Mouse (Mus musculus) small intestine, adult 2 months (tissue): ENCODE data around the gene Cfap99.

Source experiments
- CTCF ChIP-seq: fragments of 200-500 bp; IDR thresholded peaks from 2 replicates; pipeline ENCODE4 v1.5.1; 2012; ENCODE audit warnings: low read depth, mild to moderate bottlenecking, control low read depth, inconsistent platforms, low read length, moderate library complexity, mixed read lengths; ENCODE audit not compliant: insufficient replicate concordance, insufficient read length; ENCODE audit errors: extremely low read depth
- POLR2A ChIP-seq: fragments of 200-500 bp; IDR thresholded peaks from 2 replicates; pipeline ENCODE4 v1.6.1; 2012; ENCODE audit warnings: low read depth, mild to moderate bottlenecking, control low read depth, inconsistent platforms, low read length, moderate library complexity

GRCm38 (mm10) chr5:34372541-34372940 lies 84.1 kb downstream of the Cfap99 start:
- TF ChIP-seq CTCF (no peak), POLR2A (no peak)
